Mouse (Mus musculus): ENCODE data around the gene Hmgxb4. TPM values are rescaled to one million over a fixed set of nuclear protein-coding genes. Genes with fewer than 3 reads are reported as not detected.

The Hmgxb4 gene
- polyA plus RNA-seq, 1 experiment from 2014 or later = 22.2 TPM

- WGBS = 41% methylated on average over 2 of the region's 2 CpGs
- ATAC-seq (ENCODE audit: insufficient read depth, low FRiP score) = no peak
Measured at GRCm38 (mm10) chr8:75013557-75013956, 20.4 kb downstream of the Hmgxb4 start.

GRCm38 (mm10) chr8:75013964-75014363 lies 20.8 kb downstream of the Hmgxb4 start:
- 67% methylated on average over 3 of the region's 3 CpGs for WGBS
- no peak for ATAC-seq (ENCODE audit: insufficient read depth, low FRiP score)
- Histone ChIP-seq H3K4me1 (ENCODE audit: control insufficient read depth, insufficient read depth, low read length) (no peaks in the 10 kb centered on the region), H3K27ac (ENCODE audit: low read length) (no peak overlapping the region), H3K4me3 (replicated peaks; ENCODE audit: low read length) (no peak overlapping the region), H3K27me3 (ENCODE audit: control insufficient read depth, insufficient read depth, low read length) (no peaks in the 10 kb centered on the region), H3K9ac (ENCODE audit: low read length) (no peak overlapping the region), H3K9me3 (replicated peaks; ENCODE audit: control insufficient read depth, low read length) (no peaks in the 10 kb centered on the region), H3K4me2 (ENCODE audit: low read depth, low read length) (no peak overlapping the region), H3K36me3 (ENCODE audit: control insufficient read depth, insufficient read depth, low read length) (peaks cover 7% of the 10 kb centered on the region; the same call in 1 of the 2 replicates)

More at GRCm38 (mm10) chr8:75013557-75013956, 20.4 kb downstream of the Hmgxb4 start:
- Histone ChIP-seq H3K4me1 (ENCODE audit: control insufficient read depth, insufficient read depth, low read length) (no peaks in the 10 kb centered on the region), H3K36me3 (ENCODE audit: control insufficient read depth, insufficient read depth, low read length) (peaks cover 11% of the 10 kb centered on the region; the same call in 1 of the 2 replicates), H3K27me3 (ENCODE audit: control insufficient read depth, insufficient read depth, low read length) (no peaks in the 10 kb centered on the region), H3K27ac (ENCODE audit: low read length) (no peak overlapping the region), H3K9me3 (replicated peaks; ENCODE audit: control insufficient read depth, low read length) (no peaks in the 10 kb centered on the region), H3K9ac (ENCODE audit: low read length) (no peak overlapping the region), H3K4me3 (replicated peaks; ENCODE audit: low read length) (no peak overlapping the region), H3K4me2 (ENCODE audit: low read depth, low read length) (no peak overlapping the region)

- H3K9ac ChIP-seq (ENCODE audit: low read length) = no peak overlapping the region
- no peak overlapping the region for H3K27ac ChIP-seq (ENCODE audit: low read length)
- no peaks in the 10 kb centered on the region for H3K9me3 ChIP-seq (replicated peaks; ENCODE audit: control insufficient read depth, low read length)
- no peaks in the 10 kb centered on the region for H3K27me3 ChIP-seq (ENCODE audit: control insufficient read depth, insufficient read depth, low read length)
- 53% methylated on average over 2 of the region's 2 CpGs for WGBS
- no peaks in the 10 kb centered on the region for H3K36me3 ChIP-seq (ENCODE audit: control insufficient read depth, insufficient read depth, low read length)
- no peaks in the 10 kb centered on the region for H3K4me1 ChIP-seq (ENCODE audit: control insufficient read depth, insufficient read depth, low read length)
- no peak for ATAC-seq (ENCODE audit: insufficient read depth, low FRiP score)
- H3K4me3 ChIP-seq (replicated peaks; ENCODE audit: low read length) = no peak overlapping the region
- H3K4me2 ChIP-seq (ENCODE audit: low read depth, low read length) = no peak overlapping the region
Measured at GRCm38 (mm10) chr8:75015981-75016380, 22.8 kb downstream of the Hmgxb4 start.

- Histone ChIP-seq H3K4me2 (ENCODE audit: low read depth, low read length) (no peak overlapping the region), H3K27ac (ENCODE audit: low read length) (no peak overlapping the region), H3K36me3 (ENCODE audit: control insufficient read depth, insufficient read depth, low read length) (no peaks in the 10 kb centered on the region), H3K4me1 (ENCODE audit: control insufficient read depth, insufficient read depth, low read length) (no peaks in the 10 kb centered on the region), H3K27me3 (ENCODE audit: control insufficient read depth, insufficient read depth, low read length) (no peaks in the 10 kb centered on the region), H3K9me3 (replicated peaks; ENCODE audit: control insufficient read depth, low read length) (no peaks in the 10 kb centered on the region), H3K4me3 (replicated peaks; ENCODE audit: low read length) (no peak overlapping the region), H3K9ac (ENCODE audit: low read length) (no peak overlapping the region)
- no peak for ATAC-seq (ENCODE audit: insufficient read depth, low FRiP score)
- WGBS = 67% methylated on average over 1 of the region's 1 CpGs
Measured at GRCm38 (mm10) chr8:75016422-75016821, 23.3 kb downstream of the Hmgxb4 start.

DNA sequence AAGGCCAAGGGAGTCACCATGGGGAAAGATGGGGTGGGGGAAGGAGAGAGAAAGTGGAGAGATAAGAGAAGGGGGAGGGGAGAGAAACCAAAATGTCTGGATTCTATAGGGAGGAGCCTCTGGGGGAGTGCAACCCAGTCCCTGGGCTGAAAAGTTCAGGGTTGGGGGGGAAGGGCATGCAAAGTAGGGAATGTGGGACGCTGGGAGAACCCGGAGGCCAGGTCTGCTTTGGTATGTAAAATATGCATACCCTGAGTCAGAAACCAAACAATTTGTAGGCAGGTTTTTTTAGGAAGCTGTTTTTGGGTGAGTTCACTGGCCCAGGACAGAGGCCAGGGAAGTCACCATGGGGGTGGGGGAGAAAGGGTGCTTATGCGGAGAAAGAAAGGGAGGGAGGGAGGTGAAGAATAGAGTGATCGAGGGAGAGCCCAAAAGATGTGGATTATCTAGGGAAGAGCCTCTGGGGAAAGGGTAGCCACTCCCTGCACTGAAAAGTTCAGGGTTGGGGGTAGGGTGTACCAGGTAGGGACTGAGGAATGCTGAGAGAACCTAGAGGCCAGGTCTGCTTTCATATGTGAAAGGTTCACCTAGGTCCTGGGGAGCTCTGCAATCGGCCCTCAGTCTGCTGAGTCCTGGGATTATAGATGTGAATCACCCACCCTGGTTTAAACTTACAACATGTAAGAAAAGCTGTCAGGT lies 25.3 kb downstream of the Hmgxb4 start:
- Histone ChIP-seq H3K4me1 (ENCODE audit: control insufficient read depth, insufficient read depth, low read length) (no peaks in the 10 kb centered on the region), H3K36me3 (ENCODE audit: control insufficient read depth, insufficient read depth, low read length) (peaks cover 16% of the 10 kb centered on the region), H3K27ac (ENCODE audit: low read length) (no peak overlapping the region), H3K4me3 (replicated peaks; ENCODE audit: low read length) (no peak overlapping the region), H3K9ac (ENCODE audit: low read length) (no peak overlapping the region), H3K4me2 (ENCODE audit: low read depth, low read length) (no peak overlapping the region), H3K9me3 (replicated peaks; ENCODE audit: control insufficient read depth, low read length) (no peaks in the 10 kb centered on the region), H3K27me3 (ENCODE audit: control insufficient read depth, insufficient read depth, low read length) (no peaks in the 10 kb centered on the region)
- 0 out of 2 replicates have a peak, but pooled peaks have one; percentile 13 for ATAC-seq (ENCODE audit: insufficient read depth, low FRiP score)
- WGBS = 22% methylated on average over 5 of the region's 5 CpGs

GRCm38 (mm10) chr8:75023660-75024316 lies 30.6 kb downstream of the Hmgxb4 start:
- peaks cover 28% of the 10 kb centered on the region for H3K36me3 ChIP-seq (ENCODE audit: control insufficient read depth, insufficient read depth, low read length)
- H3K27me3 ChIP-seq (ENCODE audit: control insufficient read depth, insufficient read depth, low read length) = no peaks in the 10 kb centered on the region
- H3K4me3 ChIP-seq (replicated peaks; ENCODE audit: low read length) = no peak overlapping the region
- H3K27ac ChIP-seq (ENCODE audit: low read length) = no peak overlapping the region
- H3K4me1 ChIP-seq (ENCODE audit: control insufficient read depth, insufficient read depth, low read length) = no peaks in the 10 kb centered on the region
- no peak overlapping the region for H3K4me2 ChIP-seq (ENCODE audit: low read depth, low read length)
- no peak for ATAC-seq (ENCODE audit: insufficient read depth, low FRiP score)
- no peaks in the 10 kb centered on the region for H3K9me3 ChIP-seq (replicated peaks; ENCODE audit: control insufficient read depth, low read length)
- no peak overlapping the region for H3K9ac ChIP-seq (ENCODE audit: low read length)
- 86% methylated on average over 3 of the region's 3 CpGs for WGBS

- peaks cover 32% of the 10 kb centered on the region for H3K36me3 ChIP-seq (ENCODE audit: control insufficient read depth, insufficient read depth, low read length)
- no peaks in the 10 kb centered on the region for H3K4me1 ChIP-seq (ENCODE audit: control insufficient read depth, insufficient read depth, low read length)
- no peak overlapping the region for H3K4me2 ChIP-seq (ENCODE audit: low read depth, low read length)
- no peak overlapping the region for H3K4me3 ChIP-seq (replicated peaks; ENCODE audit: low read length)
- H3K9me3 ChIP-seq (replicated peaks; ENCODE audit: control insufficient read depth, low read length) = no peaks in the 10 kb centered on the region
- H3K27me3 ChIP-seq (ENCODE audit: control insufficient read depth, insufficient read depth, low read length) = no peaks in the 10 kb centered on the region
- H3K9ac ChIP-seq (ENCODE audit: low read length) = no peak overlapping the region
- no peak overlapping the region for H3K27ac ChIP-seq (ENCODE audit: low read length)
- ATAC-seq (ENCODE audit: insufficient read depth, low FRiP score) = no peak
- WGBS = 91% methylated on average over 4 of the region's 4 CpGs
Measured at GRCm38 (mm10) chr8:75025809-75026208, 32.7 kb downstream of the Hmgxb4 start.

DNA sequence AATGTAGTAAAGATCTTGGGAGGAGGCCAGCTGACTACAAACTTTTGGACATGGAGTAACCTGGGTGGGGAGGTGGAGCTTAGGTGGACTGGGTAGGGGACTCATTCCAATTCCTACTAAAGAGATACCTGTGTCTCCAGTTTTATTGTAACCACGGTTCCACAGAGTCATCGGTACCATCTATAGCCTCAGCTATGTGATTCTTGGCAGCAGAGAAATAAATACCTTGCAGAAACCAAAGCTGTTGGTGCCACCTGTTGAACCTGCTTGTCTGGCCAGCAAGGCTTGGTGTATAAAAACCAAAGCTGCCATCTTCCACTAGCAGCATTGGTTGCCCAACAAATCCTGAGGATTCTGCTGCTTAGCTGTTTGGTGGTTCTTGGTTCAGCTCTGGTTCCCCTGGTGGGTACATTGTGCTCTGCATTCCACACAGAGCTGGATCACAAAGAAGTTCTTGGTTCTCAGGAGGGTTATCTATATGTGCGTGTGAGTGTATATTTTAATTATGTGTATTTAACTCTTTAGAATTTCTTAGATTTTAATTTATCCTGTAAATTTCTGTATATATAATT lies 37.4 kb downstream of the Hmgxb4 start:
- 91% methylated on average over 3 of the region's 3 CpGs for WGBS
- Histone ChIP-seq H3K4me2 (ENCODE audit: low read depth, low read length) (no peak overlapping the region), H3K9me3 (replicated peaks; ENCODE audit: control insufficient read depth, low read length) (no peaks in the 10 kb centered on the region), H3K9ac (ENCODE audit: low read length) (no peak overlapping the region), H3K4me1 (ENCODE audit: control insufficient read depth, insufficient read depth, low read length) (peaks cover 8% of the 10 kb centered on the region), H3K36me3 (ENCODE audit: control insufficient read depth, insufficient read depth, low read length) (0 out of 2 replicates have a peak, but pooled peaks cover 4% of the 10 kb centered on the region), H3K4me3 (replicated peaks; ENCODE audit: low read length) (no peak overlapping the region), H3K27me3 (ENCODE audit: control insufficient read depth, insufficient read depth, low read length) (no peaks in the 10 kb centered on the region), H3K27ac (ENCODE audit: low read length) (no peak overlapping the region)
- no peak for ATAC-seq (ENCODE audit: insufficient read depth, low FRiP score)

DNA sequence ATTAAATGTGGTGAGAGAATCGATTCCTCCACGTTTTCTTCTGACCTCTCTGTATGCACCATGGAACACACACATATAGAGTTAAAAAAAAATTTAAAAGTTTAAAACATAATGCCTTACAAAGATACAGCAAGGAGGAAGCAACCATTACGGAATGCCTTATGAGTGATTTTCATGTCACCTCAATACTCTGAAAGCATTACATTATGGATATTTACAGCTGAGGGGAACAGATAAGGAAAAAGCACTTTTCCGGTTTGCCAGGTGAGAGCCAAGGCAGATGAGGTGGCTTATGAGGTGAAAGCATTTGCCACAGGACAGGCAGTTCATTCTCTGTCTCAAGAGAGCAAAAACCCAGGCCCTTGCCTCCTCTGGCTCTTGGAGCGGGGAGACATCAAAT lies 39.8 kb downstream of the Hmgxb4 start:
- ATAC-seq (ENCODE audit: insufficient read depth, low FRiP score) = no peak
- Histone ChIP-seq H3K36me3 (ENCODE audit: control insufficient read depth, insufficient read depth, low read length) (0 out of 2 replicates have a peak, but pooled peaks cover 4% of the 10 kb centered on the region), H3K4me2 (ENCODE audit: low read depth, low read length) (peak overlapping the region; percentile 65), H3K9me3 (replicated peaks; ENCODE audit: control insufficient read depth, low read length) (no peaks in the 10 kb centered on the region), H3K4me1 (ENCODE audit: control insufficient read depth, insufficient read depth, low read length) (peaks cover 9% of the 10 kb centered on the region), H3K9ac (ENCODE audit: low read length) (peak overlapping the region; percentile 67), H3K27me3 (ENCODE audit: control insufficient read depth, insufficient read depth, low read length) (no peaks in the 10 kb centered on the region), H3K4me3 (replicated peaks; ENCODE audit: low read length) (peak overlapping the region; percentile 74), H3K27ac (ENCODE audit: low read length) (peak overlapping the region; percentile 66)
- 55% methylated on average over 5 of the region's 5 CpGs for WGBS

Measured in stomach, embryonic 16.5 days (tissue).